Mouse (Mus musculus) T-helper 1 cell (primary cell): ENCODE results near the gene Zranb1.

ENCODE experiments used
- in situ Hi-C: fragments of 300-600 bp; cut with MboI, MseI; formaldehyde crosslinking; loops from one replicate; pipeline ENCODE4 v1.15.1; 2025; ENCODE audit warnings: high pct_unique_total_duplicates

Gene Zranb1

DNA sequence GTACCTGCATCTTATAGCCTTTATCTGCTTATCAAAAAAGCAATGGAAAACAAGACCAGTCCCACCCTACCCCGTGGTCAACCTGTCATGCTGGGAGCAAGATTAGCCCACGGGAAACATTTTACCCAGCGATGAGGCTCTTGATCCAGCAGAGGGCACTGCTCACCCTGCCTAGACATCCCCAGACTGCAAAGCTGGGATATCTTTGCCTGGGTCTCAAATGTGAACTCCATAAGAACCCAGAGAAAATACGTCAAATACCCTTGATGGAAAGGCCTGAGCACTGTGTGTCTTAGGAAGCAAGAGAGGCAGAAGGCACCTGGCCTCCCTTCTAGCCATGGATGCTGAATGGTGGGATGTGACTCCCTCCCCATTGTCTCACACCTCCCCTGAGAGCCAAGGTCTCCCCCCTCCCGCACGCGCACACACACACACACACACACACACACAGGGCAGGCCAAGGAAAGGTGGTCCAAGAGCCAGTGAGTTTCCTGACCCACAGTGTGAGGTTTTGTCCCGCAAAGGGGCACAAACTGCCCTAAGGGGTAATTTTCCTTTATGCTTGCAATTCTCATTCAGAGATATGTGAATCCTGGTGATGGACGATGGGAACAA, 101.8 kb downstream of the Zranb1 start:
- in situ Hi-C loops = no loop called here

DNA sequence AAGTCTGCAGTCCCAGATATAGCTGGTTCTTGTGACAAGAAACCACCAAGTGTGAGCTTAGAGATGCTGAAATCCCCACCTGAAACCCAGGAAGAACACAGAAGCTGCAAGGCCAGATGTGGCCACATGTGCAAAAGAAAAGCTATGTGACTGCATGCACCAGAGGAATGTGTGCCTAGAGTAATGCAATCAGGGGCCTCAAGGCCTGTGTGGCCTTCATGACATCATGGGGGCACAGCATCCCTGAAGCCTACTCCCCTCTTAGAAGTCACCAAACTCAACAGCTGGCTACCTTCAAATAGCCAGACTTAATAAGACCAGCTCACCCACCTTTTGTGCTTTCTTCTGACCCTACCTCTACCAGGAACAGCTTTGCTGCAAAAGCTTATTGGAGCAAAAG, 105.0 kb downstream of the Zranb1 start:
- in situ Hi-C loops = no loop called here
